Mouse (Mus musculus) lung, postnatal 0 days (tissue): ENCODE measurements around the gene Srebf1. TPM values are rescaled to one million over a fixed set of nuclear protein-coding genes. Genes with fewer than 3 reads are reported as not detected.

ENCODE experiments used
- ATAC-seq: fragments of 200-750 bp; cut with Nextera tagmentation; 2 replicates; pipeline ENCODE4 v1.8.0; 2017; ENCODE audit warnings: moderate library complexity
- DNase-seq: peaks from one replicate; pipeline ENCODE4 v3.0.0-alpha.2; 2016; ENCODE audit warnings: low spot score
- H3K27ac ChIP-seq: fragments of 300-500 bp; sonication (generic); 2 replicates; pipeline ENCODE4 v1.5.1; 2014; ENCODE audit warnings: antibody characterized with exemption, mild to moderate bottlenecking, low read length, mixed read lengths
- H3K27me3 ChIP-seq: fragments of 300-500 bp; sonication (generic); replicated peaks from 2 replicates; pipeline ENCODE4 v1.6.1; 2014; ENCODE audit warnings: low read length, mixed read lengths; ENCODE audit not compliant: insufficient read depth
- H3K36me3 ChIP-seq: fragments of 300-500 bp; sonication (generic); 2 replicates; pipeline ENCODE4 v1.6.1; 2014; ENCODE audit warnings: low read length, mixed read lengths; ENCODE audit not compliant: insufficient read depth
- H3K4me1 ChIP-seq: fragments of 300-500 bp; sonication (generic); 2 replicates; pipeline ENCODE4 v1.6.1; 2014; ENCODE audit warnings: antibody characterized with exemption, low read depth, low read length, mixed read lengths; ENCODE audit not compliant: insufficient read depth
- H3K4me2 ChIP-seq: fragments of 300-500 bp; sonication (generic); replicated peaks from 2 replicates; pipeline ENCODE4 v1.6.1; 2014; ENCODE audit warnings: low read depth, mild to moderate bottlenecking, low read length, moderate library complexity, mixed read lengths
- H3K4me3 ChIP-seq: fragments of 300-500 bp; sonication (generic); 2 replicates; pipeline ENCODE4 v1.5.1; 2014; ENCODE audit warnings: low read depth, low read length
- H3K9ac ChIP-seq: fragments of 300-500 bp; sonication (generic); replicated peaks from 2 replicates; pipeline ENCODE4 v1.6.1; 2014; ENCODE audit warnings: low read depth, mild to moderate bottlenecking
- H3K9me3 ChIP-seq: fragments of 300-500 bp; sonication (generic); 2 replicates; pipeline ENCODE4 v1.6.1; 2016; ENCODE audit warnings: low read length, mixed read lengths
- CTCF ChIP-seq: IDR thresholded peaks from 2 replicates; pipeline ENCODE4 v1.5.1; 2016; ENCODE audit warnings: antibody characterized with exemption, mild to moderate bottlenecking
- EP300 ChIP-seq: IDR thresholded peaks from 2 replicates; pipeline ENCODE4 v1.6.1; 2016; ENCODE audit warnings: antibody characterized with exemption, mild to moderate bottlenecking, control low read depth
- WGBS: fragments of 180-500 bp; shearing (Covaris S2); extraction: QIAGEN DNeasy Blood & Tissue Kit; methylation state at CpG from one replicate; pipeline ENCODE4 v1.1.7; 2014; 5-methylcytosine and 5-hydroxymethylcytosine counted together
- polyA plus RNA-seq: library from polyadenylated mRNA; unstranded; fragments of >200 nt; fragmentation: Nextera tagmentation; extraction: Ambion mirVana; gene quantifications from 2 replicates; pipeline ENCODE4 v1.2.1, GENCODE M21; 2015

Gene Srebf1
- polyA plus RNA-seq, 1 experiment from 2014 or later, result 70.1 TPM

DNA sequence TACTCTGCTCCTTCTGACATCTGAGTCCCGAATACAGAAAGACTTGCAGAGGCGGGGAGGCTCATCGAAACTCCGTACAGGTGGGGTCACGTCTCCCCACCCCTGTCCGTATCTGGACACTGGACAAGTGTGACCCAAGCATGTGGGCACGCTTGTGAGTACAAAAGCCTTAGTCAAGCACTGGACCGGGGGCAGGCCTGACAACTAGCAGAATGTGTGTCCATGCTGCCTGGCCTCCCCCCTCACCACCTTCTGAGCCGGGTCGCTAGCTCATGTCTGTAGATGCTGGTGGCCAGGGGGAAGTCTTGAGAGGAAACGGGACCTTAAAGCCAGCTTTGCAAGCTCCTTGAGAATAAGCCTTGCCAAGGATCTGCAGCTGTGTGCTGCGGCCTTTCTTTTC is 10.6 kb downstream of the Srebf1 start:
- TF ChIP-seq EP300, result no peak
- no peak for TF ChIP-seq CTCF
- H3K27ac ChIP-seq, result peak overlapping the region; percentile 75; the same call in 1 of the 2 replicates
- DNase-seq (no peak), ATAC-seq (no peak)
- 47% methylated on average over 12 of the region's 12 CpGs for WGBS
- no peaks in the 10 kb centered on the region for H3K36me3 ChIP-seq
- no peaks in the 10 kb centered on the region for H3K27me3 ChIP-seq
- H3K9ac ChIP-seq, result no peak overlapping the region
- H3K9me3 ChIP-seq, result no peaks in the 10 kb centered on the region
- H3K4me3 ChIP-seq, result no peak overlapping the region
- H3K4me2 ChIP-seq, result no peak overlapping the region
- H3K4me1 ChIP-seq, result peaks cover 32% of the 10 kb centered on the region

DNA sequence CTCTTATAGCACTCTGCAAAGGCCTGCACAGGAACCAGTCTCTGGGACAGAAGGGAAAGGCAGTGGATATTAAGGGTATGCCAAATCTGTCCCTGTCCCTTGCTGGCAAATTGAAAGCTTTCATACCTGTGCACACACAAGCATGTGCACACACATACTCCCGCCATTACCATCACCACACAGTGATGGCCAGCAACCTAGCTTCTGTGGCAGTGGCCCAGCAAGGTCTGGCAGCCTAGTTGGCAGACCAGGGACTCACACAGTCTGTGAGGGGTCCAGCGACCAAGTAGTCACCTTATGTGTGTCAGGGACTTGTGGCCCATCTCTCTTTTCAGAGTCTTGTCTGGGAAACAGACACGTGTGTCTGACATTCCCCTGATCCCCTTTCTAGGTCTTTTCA is 11.2 kb downstream of the Srebf1 start:
- Histone ChIP-seq H3K9me3 (no peaks in the 10 kb centered on the region), H3K4me3 (no peak overlapping the region), H3K4me1 (peaks cover 32% of the 10 kb centered on the region), H3K27me3 (no peaks in the 10 kb centered on the region), H3K9ac (no peak overlapping the region), H3K36me3 (no peaks in the 10 kb centered on the region), H3K27ac (peak overlapping the region; percentile 76; the same call in 1 of the 2 replicates), H3K4me2 (peak overlapping the region; percentile 69)
- ATAC-seq (no peak), DNase-seq (no peak)
- 56% methylated on average over 3 of the region's 3 CpGs for WGBS
- no peak for TF ChIP-seq EP300
- TF ChIP-seq CTCF, result no peak

DNA sequence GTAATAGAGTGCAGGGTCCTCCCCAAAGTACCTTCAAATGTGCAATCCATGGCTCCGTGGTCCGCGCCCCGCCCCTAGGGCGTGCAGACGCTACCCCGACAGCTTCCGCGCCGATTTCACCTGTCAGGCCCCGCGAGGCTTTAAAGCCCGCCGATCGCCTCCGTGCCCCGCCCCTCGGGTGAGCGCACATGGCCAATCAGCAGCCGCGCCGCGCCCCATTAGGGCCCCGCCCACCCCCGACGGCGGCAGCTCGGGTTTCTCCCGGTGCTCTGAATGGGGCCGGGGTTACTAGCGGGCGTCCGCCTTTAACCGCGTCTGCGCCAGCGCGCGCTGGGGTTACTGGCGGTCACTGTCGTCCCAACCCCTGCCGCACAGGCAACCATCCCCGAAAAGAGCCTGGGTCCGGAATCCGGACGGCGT is 12.1 kb downstream of the Srebf1 start:
- Histone ChIP-seq H3K9me3 (no peaks in the 10 kb centered on the region), H3K27me3 (no peaks in the 10 kb centered on the region), H3K9ac (peak overlapping the region; percentile 24), H3K4me3 (peak overlapping the region; percentile 36), H3K4me1 (peaks cover 32% of the 10 kb centered on the region), H3K36me3 (no peaks in the 10 kb centered on the region), H3K27ac (peak overlapping the region; percentile 76), H3K4me2 (peak overlapping the region; percentile 69)
- peak; percentile 93 for ATAC-seq
- WGBS, result under 1% methylated on average over 37 of the region's 47 CpGs
- TF ChIP-seq CTCF (no peak), EP300 (no peak)
- DNase-seq, result peak; percentile 96

DNA sequence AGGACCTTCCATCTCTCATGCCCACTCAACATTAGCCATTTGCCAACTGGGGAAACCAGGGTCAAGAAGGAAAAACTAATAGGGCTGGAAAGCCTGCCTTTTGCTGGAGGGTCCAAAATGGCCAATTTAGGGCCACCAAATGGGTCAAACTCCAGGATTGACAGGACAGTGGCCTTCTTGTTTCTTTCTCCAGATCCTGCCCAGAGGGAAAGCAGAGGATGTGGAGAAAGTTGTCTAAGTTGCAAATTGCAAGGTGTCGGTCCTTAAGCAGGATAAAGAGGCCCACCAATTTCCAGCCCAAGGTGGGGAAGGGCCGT is 12.5 kb downstream of the Srebf1 start:
- Histone ChIP-seq H3K27me3 (no peaks in the 10 kb centered on the region), H3K4me2 (peak overlapping the region; percentile 69), H3K4me1 (peaks cover 32% of the 10 kb centered on the region), H3K27ac (peak overlapping the region; percentile 71), H3K36me3 (no peaks in the 10 kb centered on the region), H3K9me3 (no peaks in the 10 kb centered on the region), H3K9ac (peak overlapping the region; percentile 24), H3K4me3 (peak overlapping the region; percentile 36)
- ATAC-seq (no peak), DNase-seq (no peak)
- WGBS, result 0% methylated on average over 2 of the region's 2 CpGs
- no peak for TF ChIP-seq CTCF
- TF ChIP-seq EP300, result no peak

DNA sequence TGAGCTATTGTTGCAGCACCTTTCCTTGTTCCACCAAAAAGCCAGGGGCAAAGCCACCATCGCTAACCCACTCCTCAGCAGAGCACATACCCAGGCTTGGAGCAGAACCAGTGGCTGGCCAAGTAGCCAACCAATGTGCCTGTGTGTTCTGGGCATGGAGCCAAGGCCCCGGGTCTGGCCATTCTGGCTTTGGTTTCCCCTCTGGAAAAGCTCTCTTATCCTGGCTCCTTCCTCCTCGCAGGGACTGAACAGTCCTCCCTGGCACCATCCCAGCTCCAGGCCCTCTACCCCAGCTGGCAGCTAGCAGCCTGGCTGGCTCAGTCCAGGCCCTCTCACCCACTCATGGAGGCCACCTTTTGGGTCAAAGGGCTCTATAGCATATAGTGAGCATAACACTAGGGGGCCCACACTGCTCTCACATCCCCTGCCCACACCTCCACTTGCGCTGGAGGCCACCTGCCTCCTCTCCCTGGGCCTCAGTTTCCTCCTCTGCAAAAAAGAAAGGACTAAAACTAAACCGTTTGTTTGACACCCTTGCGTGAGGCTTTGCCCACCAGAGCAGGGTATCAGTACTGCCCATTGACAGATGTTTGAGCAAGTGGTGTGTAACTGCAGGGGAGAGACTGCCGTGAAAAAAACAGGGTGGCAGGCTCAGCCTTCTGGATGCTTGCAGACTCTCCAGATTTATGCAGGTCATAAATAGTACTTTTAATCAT is 13.0 kb downstream of the Srebf1 start:
- peaks cover 32% of the 10 kb centered on the region for H3K4me1 ChIP-seq
- peak overlapping the region; percentile 71 for H3K27ac ChIP-seq
- peak overlapping the region; percentile 36; the same call in 1 of the 2 replicates for H3K4me3 ChIP-seq
- no peak; the same call in 1 of the 2 replicates for TF ChIP-seq EP300
- TF ChIP-seq CTCF, result peak; percentile 12; the same call in 1 of the 2 replicates
- WGBS, result 21% methylated on average over 7 of the region's 7 CpGs
- peak overlapping the region; percentile 24 for H3K9ac ChIP-seq
- no peaks in the 10 kb centered on the region for H3K27me3 ChIP-seq
- peak overlapping the region; percentile 69 for H3K4me2 ChIP-seq
- no peaks in the 10 kb centered on the region for H3K36me3 ChIP-seq
- DNase-seq (peak; percentile 72), ATAC-seq (peak; percentile 14)
- H3K9me3 ChIP-seq, result no peaks in the 10 kb centered on the region

DNA sequence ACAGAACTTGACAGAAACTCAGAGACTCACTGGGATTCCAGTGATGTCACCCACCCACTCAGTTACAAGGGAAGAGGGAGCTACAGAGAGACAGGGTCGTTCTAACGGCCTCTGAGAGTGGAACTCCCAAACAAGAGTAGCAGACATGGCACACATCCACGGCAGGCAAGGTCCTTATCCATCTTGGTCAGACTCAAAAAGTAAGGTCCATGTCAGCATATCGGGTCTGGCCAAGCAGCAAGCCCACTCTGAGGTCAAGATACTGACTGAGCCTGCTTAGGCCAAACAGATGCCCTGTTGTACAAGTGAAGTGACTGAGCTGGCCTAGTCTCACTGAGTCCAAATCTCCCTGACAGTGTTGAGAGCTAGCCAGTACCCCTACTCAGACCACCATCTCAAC is 13.7 kb downstream of the Srebf1 start:
- peak overlapping the region; percentile 71 for H3K27ac ChIP-seq
- WGBS, result 27% methylated on average over 4 of the region's 4 CpGs
- ATAC-seq, result no peak
- peak overlapping the region; percentile 69 for H3K4me2 ChIP-seq
- TF ChIP-seq CTCF, result no peak
- no peak for TF ChIP-seq EP300
- no peaks in the 10 kb centered on the region for H3K27me3 ChIP-seq
- peaks cover 5% of the 10 kb centered on the region for H3K36me3 ChIP-seq
- peak overlapping the region; percentile 36; the same call in 1 of the 2 replicates for H3K4me3 ChIP-seq
- peaks cover 32% of the 10 kb centered on the region for H3K4me1 ChIP-seq
- peak overlapping the region; percentile 24; the same call in 1 of the 2 replicates for H3K9ac ChIP-seq
- no peak for DNase-seq
- H3K9me3 ChIP-seq, result no peaks in the 10 kb centered on the region
